Mouse (Mus musculus): ENCODE measurements around the gene Art3.
A peak's percentile ranks its signal among the peaks of the same experiment; 100 is the strongest.

Art3 gene

DNA sequence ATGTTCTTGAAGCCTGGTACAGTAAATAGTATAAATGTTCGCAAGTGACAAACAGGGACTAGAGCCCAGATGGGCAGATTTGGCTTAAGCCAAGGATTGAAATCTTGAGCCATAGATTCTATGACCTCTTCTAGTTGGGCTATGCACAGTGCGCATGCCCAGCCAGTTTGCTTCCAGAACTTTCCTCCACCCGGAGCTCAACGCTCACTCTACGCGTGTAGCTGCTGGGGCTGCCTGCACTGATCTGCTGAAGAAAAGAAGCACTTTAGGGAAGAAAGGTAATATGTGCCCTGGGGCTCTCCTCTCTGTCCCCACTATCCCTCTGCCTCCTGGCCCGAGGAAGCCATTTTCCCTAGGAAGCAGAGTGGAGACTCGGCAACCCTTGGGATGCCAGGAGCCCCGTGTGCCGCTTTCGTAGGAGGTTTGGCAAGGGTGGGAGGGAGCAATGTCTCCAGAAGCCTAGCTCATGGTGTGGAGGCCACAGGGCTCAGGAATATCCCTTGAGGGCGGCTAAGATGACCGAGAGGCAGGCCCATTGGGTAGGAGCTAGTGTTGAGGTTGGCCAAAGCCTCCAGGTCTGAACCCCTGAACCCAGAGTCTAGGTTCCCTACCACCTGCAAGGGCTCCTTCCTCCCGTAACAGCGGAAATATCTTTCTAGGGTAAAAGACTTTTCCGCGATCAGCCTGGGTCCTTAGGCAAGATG lies at the start of gene Art3:
Gene Art3, plus strand, starts transcription at position 193 of the 704 bp plus-strand sequence.
- no peak for DNase-seq

DNA sequence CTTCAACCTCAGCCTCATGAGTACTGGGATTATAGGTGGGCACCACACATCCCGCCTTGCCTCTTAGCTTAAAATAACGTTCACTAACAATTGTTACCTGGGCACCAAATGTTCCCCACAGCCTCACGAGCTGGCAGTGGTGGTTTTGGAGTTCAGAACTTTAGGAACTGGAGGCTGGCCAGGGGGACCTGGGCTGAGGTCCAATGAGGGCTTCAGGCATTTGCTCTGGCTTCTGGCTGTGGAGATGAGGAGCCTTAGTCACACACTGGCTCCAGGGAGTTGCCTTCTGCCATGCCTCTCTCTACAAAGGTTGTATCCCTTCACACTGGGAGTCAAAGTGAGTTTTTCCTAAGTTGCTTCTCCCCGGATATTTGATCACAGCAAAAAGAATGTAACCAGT lies 49.1 kb upstream of the Art3 start:
- no peak for DNase-seq

DNA sequence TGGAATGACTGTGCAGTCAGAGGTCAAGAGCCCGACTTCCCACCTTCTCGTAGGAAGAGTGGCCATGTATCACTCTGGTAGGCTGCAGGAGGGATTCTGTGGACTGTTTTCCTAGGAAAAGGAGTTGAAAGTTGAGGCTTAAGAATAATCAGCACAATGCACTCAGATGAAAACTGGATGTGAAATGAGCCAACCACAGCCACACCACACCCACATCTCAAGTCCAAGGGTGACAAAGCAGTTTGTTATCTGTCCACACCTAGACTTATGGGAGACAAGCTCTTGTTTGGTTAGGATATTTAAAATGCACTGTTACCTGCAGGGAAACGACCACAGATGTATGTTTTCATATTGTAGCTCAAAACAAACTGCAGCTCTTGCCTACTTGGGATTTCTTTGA lies 48.5 kb upstream of the Art3 start:
- DNase-seq = no peak

DNA sequence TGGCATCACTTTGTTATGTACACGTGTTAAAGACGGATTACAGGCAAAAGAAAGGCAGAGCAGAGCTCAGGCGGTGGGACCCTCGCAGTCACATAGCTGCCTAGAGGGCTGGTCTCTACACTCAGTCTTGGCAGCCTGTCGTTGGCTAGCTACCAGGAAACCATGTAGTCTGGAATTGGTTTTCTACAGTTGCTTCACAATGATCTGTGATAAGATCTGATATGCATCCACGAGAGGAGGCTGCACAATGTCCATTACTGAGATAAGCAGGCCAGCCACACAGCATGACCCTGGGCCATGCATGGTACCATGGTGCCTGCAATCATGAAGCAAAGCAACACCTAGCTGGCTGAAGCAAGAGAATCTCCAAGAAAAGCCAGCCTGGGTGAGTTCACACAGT lies 43.8 kb upstream of the Art3 start:
- DNase-seq = no peak

DNA sequence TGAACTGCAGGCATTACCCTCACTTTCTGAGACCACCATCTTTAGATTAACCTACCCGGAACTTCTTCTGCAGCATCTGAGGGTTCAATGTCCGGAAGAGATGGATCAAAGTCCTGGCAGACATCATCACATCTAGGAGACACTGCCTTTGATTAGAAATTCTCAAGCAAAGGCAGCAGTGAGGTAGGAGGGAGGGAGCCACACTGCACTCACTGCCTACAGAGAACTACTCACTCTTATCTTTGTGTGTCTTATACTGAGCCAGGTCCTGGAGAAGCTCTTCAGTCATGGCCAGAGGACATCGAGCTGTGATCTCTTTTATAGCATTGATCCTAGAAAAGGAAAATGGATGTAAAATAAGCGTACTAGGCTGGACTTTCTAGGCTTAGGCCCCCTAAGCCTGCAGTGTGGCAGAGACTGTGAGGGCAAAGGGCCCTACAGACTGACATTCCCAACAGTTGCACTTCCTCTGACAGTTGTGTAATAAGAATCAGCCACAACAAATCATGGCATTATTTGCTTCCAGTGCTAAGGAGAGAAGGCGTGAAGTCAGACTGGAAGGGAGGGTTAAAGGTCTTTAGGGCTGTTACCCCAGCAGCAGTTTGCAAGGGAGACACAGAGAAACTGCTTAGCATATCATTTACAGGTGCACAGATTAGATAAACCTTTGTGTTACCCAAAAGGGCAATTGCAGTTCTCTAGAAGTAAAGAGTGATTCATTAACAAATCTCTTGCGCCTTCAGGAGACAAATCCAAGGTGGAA lies 39.8 kb upstream of the Art3 start:
- peak in 1 of 2 experiments; percentile 40 for DNase-seq

DNA sequence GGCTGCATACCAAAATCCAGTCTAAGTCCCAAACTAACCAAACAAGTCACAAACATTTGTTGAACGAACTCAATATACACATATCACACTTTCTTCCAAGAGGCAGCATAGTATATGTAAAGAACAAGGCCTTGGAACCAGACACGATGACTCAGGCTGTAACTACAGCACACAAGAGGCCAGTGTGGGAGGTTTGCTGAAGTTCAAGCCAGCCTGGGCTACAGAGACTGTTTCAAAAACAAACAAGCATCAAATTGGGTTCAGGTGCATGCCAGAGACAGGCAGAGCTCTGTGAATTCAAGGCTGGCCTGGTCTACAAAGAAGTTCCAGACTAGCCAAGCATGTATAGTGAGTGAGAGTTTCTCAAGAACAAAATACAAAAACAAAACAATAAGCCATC lies 37.1 kb upstream of the Art3 start:
- no peak for DNase-seq

DNA sequence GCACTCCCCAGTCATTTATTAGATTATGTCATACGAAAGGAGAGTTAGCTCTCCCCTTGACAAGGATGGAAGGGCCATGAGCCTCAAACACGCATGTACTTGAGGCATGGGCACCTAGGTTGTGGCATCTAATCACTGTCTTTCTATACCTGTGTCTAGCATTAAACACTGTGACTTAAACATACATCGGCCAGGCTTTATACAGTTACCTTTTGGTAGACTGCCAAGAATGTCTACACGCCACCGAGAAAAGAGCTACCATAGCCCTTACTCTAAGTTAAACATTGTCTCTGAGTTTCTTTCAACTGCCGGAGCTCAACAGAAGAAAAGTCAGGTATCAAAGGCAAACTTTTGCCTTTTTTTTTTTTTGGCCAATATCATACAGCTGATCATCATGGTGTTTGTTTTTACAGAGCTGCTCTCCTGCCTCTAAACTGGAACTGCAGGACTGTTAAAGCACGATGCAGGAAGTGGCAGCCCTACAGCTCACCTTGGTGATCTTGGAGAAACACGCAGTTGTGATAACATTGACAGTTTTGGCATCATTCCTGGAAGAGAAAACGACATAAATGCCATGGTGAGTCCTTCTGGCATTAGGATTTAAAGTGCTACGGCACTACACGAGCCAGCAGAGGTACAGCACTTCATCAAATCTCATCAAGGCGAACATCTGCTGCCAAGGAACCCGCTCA lies 29.3 kb upstream of the Art3 start:
- DNase-seq = no peak

DNA sequence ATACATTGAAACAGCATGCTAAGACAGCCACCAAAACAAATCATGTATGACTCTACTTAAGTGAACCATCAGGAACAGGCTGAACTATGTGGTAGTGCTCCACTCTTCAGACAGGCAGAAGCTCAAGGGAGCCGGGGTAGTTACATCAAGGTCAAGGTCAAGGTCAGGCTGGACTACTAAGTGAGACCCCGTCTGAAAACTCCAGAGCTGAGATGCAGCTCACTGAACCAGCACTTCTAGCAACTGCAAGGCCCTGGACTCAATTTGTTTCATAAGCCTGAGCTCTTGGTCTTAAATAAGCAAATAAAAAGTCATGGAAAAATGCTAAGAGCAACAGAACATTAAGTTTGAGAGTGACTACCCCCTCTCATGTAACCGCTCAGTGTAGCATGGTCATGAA lies 27.3 kb upstream of the Art3 start:
- DNase-seq = no peak

DNA sequence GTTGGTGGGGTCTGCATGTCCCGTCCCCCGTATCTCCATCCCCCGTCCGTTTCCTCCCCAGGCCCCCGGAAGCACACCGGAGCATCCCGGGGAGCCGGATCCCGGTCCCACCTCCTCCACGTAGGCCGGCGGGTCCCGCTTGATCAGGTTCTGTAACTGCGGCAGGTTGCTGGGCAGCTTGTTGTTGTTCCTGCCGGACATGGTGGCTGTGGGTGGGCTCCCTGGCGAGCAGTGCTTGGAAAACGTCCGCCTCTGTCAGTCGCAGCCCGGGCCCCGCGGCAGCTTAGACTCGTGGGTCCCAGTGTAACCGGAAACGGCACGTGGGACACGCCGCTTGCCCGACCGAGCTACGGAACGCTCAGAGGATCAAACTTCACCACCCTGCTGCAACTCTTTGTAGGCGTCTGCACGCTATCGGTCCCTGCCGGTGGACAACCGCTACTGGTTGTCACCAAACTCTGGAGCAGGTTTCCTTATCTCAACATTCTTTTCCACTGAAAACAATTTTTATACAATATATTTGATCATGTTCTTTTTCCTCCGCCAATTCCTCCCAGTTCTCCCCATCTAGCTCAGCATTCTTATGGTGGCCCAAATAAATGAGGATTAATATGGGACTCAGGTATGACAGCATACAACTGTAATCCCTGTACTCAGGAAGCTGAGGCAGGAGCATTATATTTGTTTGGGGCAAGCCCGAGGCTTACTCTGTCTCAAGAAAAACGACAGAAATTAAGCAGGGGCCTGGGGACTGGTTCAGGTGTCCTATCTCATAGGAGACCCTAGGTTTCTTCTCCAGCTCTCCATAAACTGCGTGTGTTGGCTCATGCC lies 21.7 kb upstream of the Art3 start, which contains the start of gene Sdad1:
Gene Sdad1, minus strand, starts transcription at position 799 of the 831 bp plus-strand sequence.
- peak; percentile 95 to 96 for DNase-seq

DNA sequence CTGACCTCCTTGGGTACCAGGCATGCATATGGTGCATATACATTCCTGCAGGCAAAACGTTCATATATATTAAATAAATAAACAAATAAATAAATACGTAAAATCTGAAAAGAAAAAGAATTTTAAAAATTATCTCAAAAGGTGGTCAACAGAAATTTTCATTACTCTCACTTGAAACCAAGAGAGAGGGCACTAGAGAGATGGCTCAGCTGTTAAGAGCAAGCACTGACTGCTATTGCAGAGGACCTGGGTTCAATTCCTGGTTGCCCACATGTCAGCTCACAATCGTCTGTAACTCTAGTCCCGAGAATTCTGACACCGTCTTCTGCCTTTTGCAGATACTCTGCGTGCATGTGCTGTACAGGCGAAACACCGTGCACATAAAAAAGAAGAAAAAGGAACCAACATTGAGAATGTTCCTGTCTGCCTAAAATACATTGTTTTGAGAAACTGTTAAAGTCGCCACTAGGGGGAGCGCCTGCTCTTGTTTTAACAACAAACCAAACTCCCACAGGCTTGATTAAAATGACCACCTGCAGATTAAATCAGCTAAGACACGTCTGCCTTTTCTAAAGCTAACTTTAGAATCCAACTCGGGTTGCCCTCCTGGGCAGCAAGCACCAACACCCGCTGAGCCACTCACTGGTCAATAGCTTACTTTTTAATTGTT lies 19.4 kb upstream of the Art3 start:
- DNase-seq = peak; percentile 93 to 97

DNA sequence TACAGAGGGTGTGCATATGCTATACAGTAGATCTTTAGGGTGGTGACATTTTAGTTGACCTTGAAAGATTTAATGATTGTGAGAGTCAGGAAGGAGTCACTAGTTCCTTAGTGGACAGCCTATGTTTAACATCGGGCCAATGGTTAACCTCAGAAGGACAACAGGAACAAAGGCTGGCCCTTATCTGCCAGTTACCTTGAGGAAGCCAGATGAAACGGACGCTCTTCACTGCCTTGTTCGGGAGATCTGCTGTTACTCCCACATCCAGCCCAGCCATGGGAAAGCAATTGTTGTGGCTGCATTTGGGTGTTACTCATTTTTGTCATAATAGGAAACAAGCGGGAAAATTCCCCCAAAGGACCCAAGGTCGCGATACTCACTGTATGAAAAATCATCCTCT lies 17.9 kb upstream of the Art3 start:
- no peak for DNase-seq

DNA sequence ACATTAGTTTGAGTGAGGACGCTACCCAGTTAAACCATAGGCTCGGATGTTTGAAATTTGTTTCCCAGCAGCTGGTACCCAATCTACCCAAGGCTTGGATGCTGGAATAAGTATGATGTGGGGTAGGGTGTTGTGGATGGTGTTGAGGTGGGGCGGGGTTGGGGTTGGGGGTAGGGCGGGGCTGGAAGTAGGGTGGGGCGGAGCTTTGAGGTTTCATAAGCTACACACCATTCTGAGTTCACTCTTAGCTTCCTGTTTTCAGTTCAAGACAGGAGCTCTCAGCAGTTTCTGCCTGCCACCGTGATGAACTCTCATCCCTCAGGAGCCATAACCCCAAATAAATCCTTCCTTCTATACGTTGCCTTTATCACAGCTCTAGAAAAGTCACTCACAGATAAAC lies 13.5 kb upstream of the Art3 start:
- DNase-seq = no peak

DNA sequence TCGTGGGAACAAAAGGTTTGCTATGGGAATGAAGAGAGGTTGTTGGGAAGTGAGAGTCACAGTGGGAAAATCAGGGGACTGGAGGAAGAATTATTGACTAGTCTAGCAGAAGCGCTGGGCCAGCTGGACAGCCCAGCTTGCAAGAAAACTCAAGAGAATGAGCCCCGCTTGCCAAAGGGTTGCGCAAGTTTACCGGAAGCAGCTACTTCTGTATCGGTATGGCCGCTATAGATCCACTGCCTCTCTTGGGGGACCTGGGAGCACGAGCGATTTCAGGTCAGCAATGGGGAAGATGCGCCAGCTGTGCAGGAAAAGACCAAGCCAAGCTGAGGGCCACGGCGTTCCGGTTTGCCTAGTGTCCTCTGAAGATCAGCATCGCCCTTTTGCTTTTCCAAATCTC lies 13.0 kb upstream of the Art3 start:
- no peak for DNase-seq

DNA sequence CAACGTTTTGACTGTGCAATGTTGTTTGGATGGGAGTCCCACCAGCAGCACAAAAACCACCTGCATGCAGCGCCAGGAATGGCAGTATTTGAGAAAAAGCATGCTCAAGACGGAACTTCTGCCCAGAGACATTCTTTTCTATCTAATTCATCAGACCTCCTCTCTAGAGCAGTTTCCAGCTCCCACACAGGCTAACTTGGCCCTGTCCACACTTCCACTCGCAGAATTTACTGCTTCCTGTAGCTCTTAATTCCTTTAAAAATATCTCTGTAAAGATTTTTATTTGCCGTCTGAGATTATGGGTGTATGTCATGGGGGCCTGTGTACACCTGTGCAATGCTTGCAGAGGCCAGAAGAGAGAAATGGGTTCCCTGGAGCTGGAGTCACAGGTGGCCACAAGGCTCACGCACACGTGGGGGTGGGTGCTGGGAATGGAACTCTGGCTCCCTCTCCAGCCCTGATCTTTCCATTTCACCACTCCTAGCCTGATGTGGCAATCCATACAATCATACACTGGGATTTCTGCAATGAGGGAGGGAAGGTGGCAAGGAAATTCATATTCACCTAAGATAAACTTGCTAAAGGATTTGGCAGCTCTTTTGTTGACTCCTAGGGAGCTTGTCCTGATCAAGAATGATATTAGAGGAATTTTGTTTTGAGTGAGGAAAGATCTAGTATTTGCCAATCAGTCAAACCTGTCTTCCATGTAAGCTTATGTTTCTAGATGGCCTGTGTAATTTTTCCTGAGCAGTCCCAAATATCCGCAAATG lies 9.8 kb upstream of the Art3 start:
- no peak for DNase-seq

DNA sequence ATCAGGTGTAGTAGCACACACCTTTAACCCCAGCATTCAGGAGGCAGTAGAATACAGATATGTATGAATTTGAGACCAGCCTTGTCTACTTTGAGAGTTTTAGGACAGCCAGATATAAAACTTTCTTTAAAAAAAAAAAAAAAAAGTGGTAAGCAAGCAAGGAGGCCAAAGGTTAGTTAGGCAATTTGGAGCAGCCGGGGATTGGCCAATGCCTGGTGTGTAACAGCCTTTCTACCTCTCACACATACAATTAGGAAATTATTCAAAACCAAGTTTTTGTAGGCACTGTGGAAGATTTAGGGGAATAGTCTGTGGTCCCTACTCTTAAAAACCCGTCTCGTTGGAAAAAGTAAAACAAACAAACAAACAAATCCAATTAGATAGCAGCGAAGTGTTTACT lies 9.0 kb upstream of the Art3 start:
- DNase-seq = no peak

DNA sequence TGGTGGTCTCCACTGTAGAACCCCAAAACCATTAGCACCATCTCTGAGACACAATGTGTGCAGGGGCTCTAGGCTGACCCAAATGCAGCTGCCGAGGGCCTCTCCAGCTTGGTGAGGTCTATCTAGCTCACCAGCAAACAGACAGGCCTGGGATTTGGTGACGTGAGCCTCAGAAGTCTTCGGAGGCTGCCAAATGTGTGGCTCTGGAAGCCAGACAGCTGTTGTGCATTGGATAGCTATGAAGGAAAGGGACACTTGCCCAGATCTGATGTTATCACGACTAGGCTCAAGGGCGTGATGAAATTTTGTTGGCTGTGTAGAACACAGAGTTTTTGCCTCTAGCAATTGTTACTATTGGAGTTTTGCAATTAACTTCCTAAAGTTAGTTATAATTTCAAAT lies 8.4 kb upstream of the Art3 start:
- peak; percentile 46 to 55 for DNase-seq

DNA sequence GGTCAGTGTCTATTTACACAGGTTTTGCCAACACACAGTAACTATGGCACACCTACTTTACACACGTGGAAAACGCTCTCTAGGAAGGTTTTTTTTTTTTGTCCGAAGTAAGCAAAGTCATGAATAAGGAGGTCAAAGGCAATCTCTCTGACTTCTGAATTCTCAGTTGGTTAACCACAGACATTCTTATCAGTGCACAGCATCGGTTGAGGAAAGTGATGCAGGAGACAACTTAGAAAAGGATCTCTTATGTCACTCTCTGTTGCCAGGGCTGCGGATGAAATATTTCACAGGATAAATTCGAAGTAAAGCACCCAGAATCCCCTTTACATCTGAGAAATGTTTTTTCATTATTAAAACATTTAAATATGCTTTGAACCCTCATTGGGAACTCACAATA lies 4.3 kb upstream of the Art3 start:
- DNase-seq = no peak

DNA sequence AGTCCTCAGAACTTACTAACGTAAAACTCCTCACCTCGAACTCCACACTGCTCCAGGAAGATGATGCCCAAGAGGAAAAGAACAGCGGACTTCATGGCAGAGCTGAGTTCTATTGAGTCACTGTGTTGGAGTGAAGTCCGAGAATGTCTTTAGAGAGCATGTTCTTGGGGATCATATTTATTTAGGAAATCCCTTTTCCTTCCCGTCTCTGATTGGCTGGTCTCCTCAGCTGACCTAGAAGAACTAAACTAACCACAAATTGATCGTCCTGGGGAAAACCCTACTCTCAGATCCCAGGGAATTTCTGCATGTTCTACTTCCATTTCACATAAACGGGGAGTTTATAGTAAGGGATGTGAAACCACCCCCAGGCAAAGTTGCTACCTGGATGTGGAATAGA lies 3.7 kb upstream of the Art3 start, which contains the start of gene Cxcl9:
Gene Cxcl9, minus strand, starts transcription at position 151 of the 400 bp plus-strand sequence.
- DNase-seq = no peak

DNA sequence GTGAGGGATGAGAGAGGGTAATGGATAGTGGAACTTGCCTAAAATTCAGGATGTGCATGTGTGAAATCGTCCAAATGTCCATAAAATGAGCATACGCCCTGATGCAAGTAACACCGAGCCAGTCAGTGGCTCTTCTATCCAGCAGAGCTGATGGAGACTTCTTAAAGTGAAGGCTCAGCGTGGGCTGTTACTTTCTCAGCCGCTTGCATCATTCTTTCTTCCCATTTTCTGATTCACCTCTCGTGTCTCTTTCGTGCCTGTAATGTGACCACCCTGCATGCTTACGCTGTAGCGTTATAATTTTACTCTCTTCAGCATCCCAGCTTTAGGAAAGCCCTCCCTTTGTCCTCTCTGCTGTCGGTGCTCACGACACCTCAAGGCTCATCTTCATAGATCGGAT lies 505 bp upstream of the Art3 start:
- no peak for DNase-seq

DNA sequence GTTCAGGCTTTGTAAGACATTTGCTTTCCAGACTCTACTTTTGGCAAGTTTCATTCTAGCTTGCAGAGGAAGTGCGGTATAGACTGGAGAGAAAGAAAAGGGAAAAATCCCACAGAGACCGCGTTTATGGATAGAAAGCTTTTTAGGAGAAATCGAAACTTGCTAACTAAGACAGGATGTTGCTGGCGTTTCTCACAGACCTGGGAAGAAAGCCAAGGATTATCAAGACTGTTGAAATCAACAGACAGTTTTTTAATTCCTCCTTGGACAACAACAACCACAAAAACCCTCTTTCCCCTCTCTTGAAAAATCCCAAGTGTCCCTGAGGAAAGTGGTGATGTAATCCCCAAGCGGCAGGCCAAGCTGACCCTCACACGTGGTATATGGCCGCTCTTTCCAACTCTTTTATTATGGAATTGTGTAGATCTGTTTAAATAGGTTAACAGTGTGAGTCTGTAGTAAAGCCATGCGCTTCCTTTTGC lies 773 bp downstream of the Art3 start:
- peak; percentile 43 to 69 for DNase-seq

DNA sequence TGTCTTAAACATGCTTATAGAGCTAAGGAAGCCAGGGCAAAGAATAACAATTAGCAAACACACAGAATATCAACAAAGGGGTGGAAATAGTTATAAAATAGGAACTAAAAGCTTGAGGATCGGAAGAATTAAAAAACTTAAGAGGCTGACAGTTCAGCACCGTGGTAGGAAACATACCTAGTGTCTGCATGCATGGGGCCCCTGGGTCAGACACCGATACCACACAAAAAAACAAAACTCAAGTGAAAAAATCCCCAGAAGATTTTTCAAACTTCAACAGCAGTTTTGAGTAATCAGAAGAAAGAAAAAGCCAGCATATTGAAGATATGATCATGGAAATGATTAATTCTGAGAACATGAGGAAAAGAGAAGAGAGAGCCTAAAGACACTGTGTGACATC lies 5.1 kb downstream of the Art3 start:
- no peak for DNase-seq

Data from kidney, postnatal 36 days (tissue).